Mouse (Mus musculus) heart, adult 2 months (tissue): ENCODE measurements around the gene Reep3. TPM values are rescaled to one million over a fixed set of nuclear protein-coding genes. Genes with fewer than 3 reads are reported as not detected.

Source experiments
- DNase-seq, 2 experiments: peaks; one replicate each; pipeline ENCODE4 v3.0.0; 2021
- H3K27ac ChIP-seq: fragments of 200-600 bp; 2 replicates; pipeline ENCODE4 v1.8.1; 2022
- H3K27me3 ChIP-seq: fragments of 200-500 bp; 2 replicates; pipeline ENCODE4 v1.6.1; 2012; ENCODE audit warnings: mild to moderate bottlenecking, low read length, inconsistent platforms, mixed read lengths; ENCODE audit not compliant: control insufficient read depth, insufficient read depth
- H3K36me3 ChIP-seq: fragments of 200-500 bp; 2 replicates; pipeline ENCODE4 v1.6.1; 2012; ENCODE audit warnings: low read length, inconsistent platforms; ENCODE audit not compliant: control insufficient read depth, insufficient read depth
- H3K4me1 ChIP-seq: fragments of 200-500 bp; 2 replicates; pipeline ENCODE4 v1.6.1; 2011; ENCODE audit warnings: low read length; ENCODE audit not compliant: control insufficient read depth, insufficient read depth
- H3K4me3 ChIP-seq: fragments of 200-600 bp; 2 replicates; pipeline ENCODE4 v1.8.1; 2022
- H3K79me2 ChIP-seq: fragments of 200-500 bp; replicated peaks from 2 replicates; pipeline ENCODE4 v1.6.1; 2012; ENCODE audit warnings: mild to moderate bottlenecking, inconsistent platforms, low read length, moderate library complexity, mixed read lengths; ENCODE audit not compliant: control insufficient read depth, insufficient read depth
- H3K9ac ChIP-seq: fragments of 200-500 bp; 2 replicates; pipeline ENCODE4 v1.6.1; 2012; ENCODE audit warnings: low read depth, mild to moderate bottlenecking, control low read depth, inconsistent platforms, low read length, mixed read lengths
- CTCF ChIP-seq: fragments of 200-600 bp; IDR thresholded peaks from 2 replicates; pipeline ENCODE4 v1.8.1; 2022; ENCODE audit warnings: antibody characterized with exemption, mild to moderate bottlenecking, moderate library complexity
- EP300 ChIP-seq: fragments of 200-500 bp; IDR thresholded peaks from 2 replicates; pipeline ENCODE4 v1.6.1; 2011; ENCODE audit warnings: low read depth, low read length, control low read depth; ENCODE audit not compliant: insufficient read depth
- POLR2A ChIP-seq: fragments of 200-500 bp; IDR thresholded peaks from 2 replicates; pipeline ENCODE4 v1.6.1; 2011; ENCODE audit warnings: mild to moderate bottlenecking, low read depth, low read length, control low read depth; ENCODE audit not compliant: insufficient read depth
- WGBS: fragments of 180-500 bp; shearing (Covaris S2); methylation state at CpG from one replicate; pipeline ENCODE4 v1.1.7; 2018; 5-methylcytosine and 5-hydroxymethylcytosine counted together
- intact Hi-C: fragments of 180-260 bp; cut with DNase I; formaldehyde crosslinking; loops from one replicate; pipeline ENCODE4 v1.15.1; 2025
- polyA plus RNA-seq: library from polyadenylated mRNA; depleted of rRNA; stranded (reverse); fragments of >200 nt; gene quantifications from 2 replicates; pipeline ENCODE4 v1.2.3, GENCODE M21; 2012
- total RNA-seq, 2 experiments: library from RNA; stranded (reverse); gene quantifications; 2 replicates each; pipeline ENCODE4 v1.2.3; 2021

Reep3 gene
- total and polyA plus RNA-seq, 3 experiments, result 14.9 to 20.2 (median 19.7) TPM

GRCm38 (mm10) chr10:67094922-67095321 lies 1.8 kb downstream of the Reep3 start:
- no peak for DNase-seq
- Histone ChIP-seq H3K36me3 (peaks cover 6% of the 10 kb centered on the region), H3K4me3 (no peak overlapping the region), H3K27me3 (no peaks in the 10 kb centered on the region), H3K79me2 (peaks cover 10% of the 10 kb centered on the region), H3K27ac (no peak overlapping the region), H3K9ac (no peak overlapping the region), H3K4me1 (peaks cover 13% of the 10 kb centered on the region)
- intact Hi-C loops, result loop anchor here (5.0 kb wide), 2 partner anchors 32 to 92 kb away; no protein-coding TSS in a partner anchor
- 80% methylated on average over 7 of the region's 7 CpGs for WGBS
- TF ChIP-seq POLR2A (no peak), EP300 (no peak), CTCF (no peak)

- intact Hi-C loops, result loop anchor here (5.0 kb wide), 1 partner anchor 37 kb away; no protein-coding TSS in a partner anchor
- H3K79me2 ChIP-seq, result peaks cover 13% of the 10 kb centered on the region
- no peaks in the 10 kb centered on the region for H3K36me3 ChIP-seq
- H3K27ac ChIP-seq, result no peak overlapping the region
- H3K27me3 ChIP-seq, result no peaks in the 10 kb centered on the region
- 91% methylated on average over 4 of the region's 4 CpGs for WGBS
- no peak overlapping the region for H3K4me3 ChIP-seq
- TF ChIP-seq EP300, result no peak
- no peak for TF ChIP-seq CTCF
- TF ChIP-seq POLR2A, result no peak
- H3K4me1 ChIP-seq, result no peaks in the 10 kb centered on the region
- no peak overlapping the region for H3K9ac ChIP-seq
- no peak for DNase-seq
Measured at GRCm38 (mm10) chr10:67090611-67091010, 6.1 kb downstream of the Reep3 start.

GRCm38 (mm10) chr10:67087447-67088226 lies 9.1 kb downstream of the Reep3 start:
- Histone ChIP-seq H3K9ac (no peak overlapping the region), H3K4me1 (peaks cover 2% of the 10 kb centered on the region; the same call in 1 of the 2 replicates), H3K27me3 (no peaks in the 10 kb centered on the region), H3K79me2 (peaks cover 13% of the 10 kb centered on the region), H3K4me3 (no peak overlapping the region), H3K27ac (no peak overlapping the region), H3K36me3 (peaks cover 2% of the 10 kb centered on the region; the same call in 1 of the 2 replicates)
- TF ChIP-seq POLR2A, result no peak
- no peak for TF ChIP-seq EP300
- no peak for TF ChIP-seq CTCF
- intact Hi-C loops, result no loop called here
- 92% methylated on average over 5 of the region's 5 CpGs for WGBS
- DNase-seq, result no peak

- peaks cover 2% of the 10 kb centered on the region; the same call in 1 of the 2 replicates for H3K36me3 ChIP-seq
- H3K27me3 ChIP-seq, result no peaks in the 10 kb centered on the region
- no peak for DNase-seq
- no peak for TF ChIP-seq POLR2A
- no peak for TF ChIP-seq EP300
- TF ChIP-seq CTCF, result no peak
- intact Hi-C loops, result no loop called here
- WGBS, result 93% methylated on average over 7 of the region's 7 CpGs
- H3K79me2 ChIP-seq, result peaks cover 10% of the 10 kb centered on the region
- peaks cover 4% of the 10 kb centered on the region; the same call in 1 of the 2 replicates for H3K4me1 ChIP-seq
- H3K9ac ChIP-seq, result no peak overlapping the region
- no peak overlapping the region for H3K27ac ChIP-seq
- H3K4me3 ChIP-seq, result no peak overlapping the region
Measured at GRCm38 (mm10) chr10:67085916-67086315, 10.8 kb downstream of the Reep3 start.

GRCm38 (mm10) chr10:67085124-67085523 lies 11.6 kb downstream of the Reep3 start:
- Histone ChIP-seq H3K27me3 (no peaks in the 10 kb centered on the region), H3K4me1 (peaks cover 5% of the 10 kb centered on the region; the same call in 1 of the 2 replicates), H3K4me3 (no peak overlapping the region), H3K9ac (no peak overlapping the region), H3K79me2 (peaks cover 7% of the 10 kb centered on the region), H3K27ac (no peak overlapping the region), H3K36me3 (peaks cover 2% of the 10 kb centered on the region; the same call in 1 of the 2 replicates)
- no peak for DNase-seq
- intact Hi-C loops, result no loop called here
- TF ChIP-seq CTCF (no peak), EP300 (no peak), POLR2A (no peak)
- 92% methylated on average over 10 of the region's 10 CpGs for WGBS

GRCm38 (mm10) chr10:67083446-67084166 lies 13.1 kb downstream of the Reep3 start:
- Histone ChIP-seq H3K27me3 (no peaks in the 10 kb centered on the region), H3K79me2 (peaks cover 5% of the 10 kb centered on the region), H3K4me3 (no peak overlapping the region), H3K36me3 (peaks cover 2% of the 10 kb centered on the region; the same call in 1 of the 2 replicates), H3K9ac (no peak overlapping the region), H3K27ac (peak overlapping the region; percentile 19; the same call in 1 of the 2 replicates), H3K4me1 (peaks cover 7% of the 10 kb centered on the region; the same call in 1 of the 2 replicates)
- TF ChIP-seq POLR2A (no peak), EP300 (no peak), CTCF (no peak)
- peak in 1 of 2 experiments; percentile 46 for DNase-seq
- WGBS, result 44% methylated on average over 10 of the region's 10 CpGs
- intact Hi-C loops, result no loop called here
